Mouse (Mus musculus) cerebral cortex, adult 2 months (tissue): ENCODE measurements around the gene Trhr2.

Source experiments
- WGBS: fragments of 180-500 bp; shearing (Covaris S2); methylation state at CpG from one replicate; pipeline ENCODE4 v1.1.7; 2018; 5-methylcytosine and 5-hydroxymethylcytosine counted together

Trhr2 gene

DNA sequence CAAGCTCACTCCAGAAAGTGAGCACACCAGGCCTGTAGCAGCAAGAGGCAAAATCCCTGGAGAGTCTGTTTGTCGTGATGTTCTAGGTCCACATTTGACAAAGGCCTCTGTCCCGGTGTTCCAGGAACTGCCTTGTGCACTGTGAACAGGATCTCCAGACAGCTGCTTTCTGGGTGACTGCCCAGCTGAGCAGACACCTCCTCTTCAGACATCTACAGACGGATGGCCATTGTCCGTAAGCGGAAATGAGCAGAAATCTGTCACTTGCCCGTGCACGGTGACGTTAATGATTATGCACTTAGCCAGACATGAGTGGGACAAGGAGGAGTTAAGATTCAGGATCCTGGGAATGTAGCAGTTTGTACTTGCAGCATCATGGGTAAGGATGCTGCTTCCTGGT is 6.4 kb downstream of the Trhr2 start:
- WGBS = 61% methylated on average over 8 of the region's 8 CpGs

DNA sequence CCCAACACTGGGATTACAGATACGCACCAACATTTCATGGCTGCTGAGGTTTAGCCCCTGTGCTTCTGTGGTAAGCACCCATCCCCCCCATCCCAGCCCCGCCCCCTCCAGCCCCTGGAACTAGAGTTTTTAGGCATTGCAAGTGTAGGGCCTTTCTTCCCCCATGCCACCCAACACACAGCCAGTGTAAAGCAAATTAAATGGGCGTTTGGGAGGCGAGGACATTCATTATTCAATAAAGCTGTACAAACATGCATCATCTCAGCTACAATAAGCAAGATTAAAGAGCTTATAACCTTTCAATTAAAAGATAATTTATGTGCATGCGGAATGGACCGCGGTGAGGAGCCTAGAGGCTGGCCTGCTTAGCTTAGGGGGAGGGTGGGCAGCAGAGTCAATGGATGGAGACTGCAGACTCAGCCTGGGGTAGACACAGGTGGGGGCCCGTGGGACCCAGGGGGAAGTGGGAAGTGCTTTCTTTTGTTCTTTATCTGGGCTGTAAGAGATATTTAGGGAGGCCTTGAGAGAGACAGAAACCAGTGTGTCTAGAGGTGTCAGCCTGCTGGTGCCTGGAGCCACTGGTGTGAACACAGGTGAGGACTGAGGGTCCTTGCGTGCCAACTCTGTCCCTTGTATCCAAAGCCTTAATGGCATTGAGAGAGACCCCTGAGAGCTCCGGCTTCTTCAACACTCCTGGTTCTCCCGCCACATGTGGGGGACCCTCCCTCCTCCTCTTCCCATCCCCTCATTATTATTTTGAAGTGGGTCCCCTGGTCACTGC is 10.0 kb downstream of the Trhr2 start:
- 60% methylated on average over 11 of the region's 11 CpGs for WGBS

- 74% methylated on average over 15 of the region's 15 CpGs for WGBS
Measured at GRCm38 (mm10) chr8:122349357-122350297, 10.9 kb downstream of the Trhr2 start.

GRCm38 (mm10) chr8:122347811-122348552 is 12.6 kb downstream of the Trhr2 start:
- 35% methylated on average over 5 of the region's 5 CpGs for WGBS

DNA sequence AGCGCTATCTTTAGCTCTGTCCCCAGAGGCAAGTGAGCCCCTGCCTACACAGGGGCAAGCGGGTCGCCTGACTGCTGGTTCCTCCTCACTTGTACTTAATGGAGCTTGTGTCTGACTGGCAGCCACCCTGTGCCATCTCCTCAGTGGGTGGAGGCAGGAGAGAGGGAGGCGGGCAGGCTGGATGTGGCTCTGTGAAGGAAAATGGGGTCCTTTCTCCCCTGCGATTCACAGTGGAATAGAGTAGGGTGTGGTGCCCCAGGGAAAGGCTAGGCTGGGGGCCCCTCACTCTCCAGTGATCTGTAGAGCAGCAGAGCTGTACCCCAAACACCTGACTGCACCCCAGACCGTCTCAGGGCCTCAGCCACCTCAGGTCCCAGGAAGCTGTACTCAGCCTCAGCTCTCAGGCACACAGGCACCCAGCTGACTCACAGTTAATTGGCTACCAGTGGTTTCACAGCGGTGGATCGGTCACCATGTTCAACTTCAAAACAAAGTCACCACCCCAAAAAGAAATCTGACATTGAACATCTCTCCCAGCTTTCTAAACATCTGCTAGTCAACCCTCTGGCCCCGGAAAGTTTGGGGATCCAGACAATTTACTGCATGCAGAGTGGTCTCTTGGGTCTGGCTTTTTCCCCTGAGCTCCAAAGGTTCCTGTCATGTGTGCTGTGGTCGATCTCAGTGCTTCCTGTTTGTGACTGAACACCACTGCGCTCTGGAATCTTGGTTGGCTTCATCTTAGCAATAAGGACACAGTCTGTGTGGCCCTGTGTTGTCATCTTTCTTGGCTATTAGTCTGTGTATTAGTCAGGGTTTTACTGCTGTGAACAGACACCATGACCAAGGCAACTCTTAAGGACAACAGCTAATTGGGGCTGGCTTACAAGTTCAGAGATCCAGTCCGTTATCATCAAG is 15.1 kb downstream of the Trhr2 start:
- 60% methylated on average over 12 of the region's 12 CpGs for WGBS

GRCm38 (mm10) chr8:122344219-122344618 is 16.3 kb downstream of the Trhr2 start:
- WGBS = 9% methylated on average over 2 of the region's 5 CpGs

- under 1% methylated on average over 14 of the region's 14 CpGs for WGBS
Measured at GRCm38 (mm10) chr8:122343758-122344157, 16.8 kb downstream of the Trhr2 start.

DNA sequence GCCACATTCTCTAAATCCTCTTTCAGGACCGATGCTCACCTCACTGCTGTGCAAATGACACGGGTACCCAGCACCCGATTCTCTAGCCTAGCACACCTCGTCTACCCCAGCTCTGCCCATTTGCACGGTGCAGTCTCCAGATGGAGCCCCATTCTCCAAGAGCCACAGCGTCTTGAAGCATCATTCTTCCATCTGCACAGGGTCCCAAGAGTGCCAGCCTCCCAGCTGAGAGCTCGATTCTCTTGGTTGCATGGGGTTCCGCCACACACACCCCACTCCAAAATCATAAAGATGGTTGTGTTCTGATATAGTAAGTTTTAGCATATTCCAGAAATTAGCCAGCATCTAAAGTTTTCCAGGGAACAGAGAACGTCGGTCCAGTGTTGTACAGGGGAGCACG is 17.2 kb downstream of the Trhr2 start:
- 3% methylated on average over 11 of the region's 11 CpGs for WGBS

- WGBS = 3% methylated on average over 9 of the region's 9 CpGs
Measured at GRCm38 (mm10) chr8:122342806-122343209, 17.7 kb downstream of the Trhr2 start.

GRCm38 (mm10) chr8:122342362-122342761 is 18.2 kb downstream of the Trhr2 start:
- 20% methylated on average over 5 of the region's 5 CpGs for WGBS

DNA sequence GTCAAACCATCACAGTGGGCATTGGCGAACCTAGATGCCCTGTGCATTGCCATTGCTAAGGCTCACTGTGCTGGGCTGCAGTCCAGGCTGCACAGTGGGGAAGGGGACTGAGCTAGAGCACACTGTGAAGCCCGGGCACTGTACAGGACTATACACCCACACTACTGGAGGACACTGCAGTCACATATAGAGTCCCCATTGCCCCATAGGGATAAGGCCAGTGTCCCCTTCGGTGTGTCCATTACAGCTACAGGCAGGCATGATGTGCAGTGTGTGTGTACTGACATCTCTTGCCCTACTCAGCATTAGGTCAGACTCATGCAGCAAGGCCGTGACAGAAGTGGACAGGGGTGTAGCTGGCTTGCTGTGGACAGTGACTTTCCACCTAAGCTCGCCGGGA is 18.8 kb downstream of the Trhr2 start:
- 81% methylated on average over 6 of the region's 6 CpGs for WGBS

DNA sequence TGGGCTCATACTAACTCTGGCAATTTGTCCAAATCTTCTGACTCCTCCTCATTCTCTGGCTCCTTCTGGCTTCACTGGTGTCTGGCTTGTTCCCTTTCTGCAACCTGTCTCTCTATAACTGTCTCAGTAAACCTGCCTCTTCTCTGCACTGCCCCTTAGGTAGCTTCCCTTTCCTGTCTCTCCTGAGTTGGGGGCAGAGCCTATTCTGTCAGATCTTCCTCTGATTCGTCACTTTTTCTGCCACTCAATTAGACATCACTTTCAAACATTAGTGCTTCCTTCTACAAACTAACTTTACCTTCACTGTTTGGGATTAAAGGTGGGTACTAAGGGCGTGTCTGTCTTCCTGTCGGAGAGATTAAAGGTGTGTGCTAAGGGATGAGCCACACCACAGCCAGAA is 19.8 kb downstream of the Trhr2 start:
- 91% methylated on average over 3 of the region's 3 CpGs for WGBS

GRCm38 (mm10) chr8:122338852-122339251 is 21.7 kb downstream of the Trhr2 start:
- WGBS = 62% methylated on average over 6 of the region's 6 CpGs

GRCm38 (mm10) chr8:122336251-122336910 is 24.2 kb downstream of the Trhr2 start:
- WGBS = 31% methylated on average over 81 of the region's 81 CpGs

DNA sequence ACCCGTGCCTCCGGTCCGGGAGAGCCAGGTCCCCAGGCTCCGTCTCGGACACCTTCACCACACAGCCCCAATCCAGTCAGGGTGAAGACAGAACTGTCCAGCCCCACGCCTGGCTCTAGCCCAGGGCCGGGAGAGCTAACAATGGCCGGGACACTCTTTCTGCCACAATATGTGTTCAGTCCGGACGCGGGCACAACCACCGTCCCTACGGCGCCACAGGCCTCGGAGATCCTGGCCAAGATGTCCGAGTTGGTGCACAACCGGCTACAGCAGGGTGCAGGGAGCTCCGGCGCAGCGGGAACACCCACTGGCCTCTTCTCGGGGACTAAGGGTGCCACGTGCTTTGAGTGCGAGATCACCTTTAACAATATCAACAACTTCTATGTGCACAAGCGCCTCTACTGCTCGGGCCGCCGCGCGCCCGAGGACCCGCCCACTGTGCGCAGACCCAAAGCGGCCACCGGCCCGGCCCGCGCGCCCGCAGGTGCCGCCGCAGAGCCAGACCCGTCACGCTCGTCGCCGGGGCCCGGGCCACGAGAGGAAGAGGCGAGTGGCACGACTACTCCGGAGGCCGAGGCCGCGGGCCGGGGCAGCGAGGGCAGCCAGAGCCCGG is 24.8 kb downstream of the Trhr2 start:
- 35% methylated on average over 57 of the region's 57 CpGs for WGBS

- whole genome bisulfite sequencing = 91% methylated on average over 13 of the region's 13 CpGs
Measured at GRCm38 (mm10) chr8:122334791-122335490, 25.6 kb downstream of the Trhr2 start.

DNA sequence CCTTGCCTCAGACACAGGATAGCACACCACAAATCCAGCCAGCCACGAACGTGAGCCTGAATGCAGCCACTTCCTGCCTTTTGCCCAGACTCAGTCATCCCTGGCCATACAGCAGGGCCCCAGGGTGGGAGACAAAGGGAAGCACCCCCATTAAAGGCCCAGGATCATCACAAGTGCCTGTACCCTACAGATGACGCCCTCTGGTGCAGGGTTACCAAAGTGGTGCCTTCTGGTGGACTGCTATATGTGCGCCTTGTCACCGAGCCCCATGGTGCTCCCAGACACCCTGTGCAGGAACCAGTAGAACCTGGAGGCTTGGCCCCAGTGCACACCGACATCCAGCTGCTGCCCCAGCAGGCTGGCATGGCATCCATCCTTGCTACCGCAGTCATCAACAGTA is 27.0 kb downstream of the Trhr2 start:
- WGBS = 91% methylated on average over 7 of the region's 7 CpGs

DNA sequence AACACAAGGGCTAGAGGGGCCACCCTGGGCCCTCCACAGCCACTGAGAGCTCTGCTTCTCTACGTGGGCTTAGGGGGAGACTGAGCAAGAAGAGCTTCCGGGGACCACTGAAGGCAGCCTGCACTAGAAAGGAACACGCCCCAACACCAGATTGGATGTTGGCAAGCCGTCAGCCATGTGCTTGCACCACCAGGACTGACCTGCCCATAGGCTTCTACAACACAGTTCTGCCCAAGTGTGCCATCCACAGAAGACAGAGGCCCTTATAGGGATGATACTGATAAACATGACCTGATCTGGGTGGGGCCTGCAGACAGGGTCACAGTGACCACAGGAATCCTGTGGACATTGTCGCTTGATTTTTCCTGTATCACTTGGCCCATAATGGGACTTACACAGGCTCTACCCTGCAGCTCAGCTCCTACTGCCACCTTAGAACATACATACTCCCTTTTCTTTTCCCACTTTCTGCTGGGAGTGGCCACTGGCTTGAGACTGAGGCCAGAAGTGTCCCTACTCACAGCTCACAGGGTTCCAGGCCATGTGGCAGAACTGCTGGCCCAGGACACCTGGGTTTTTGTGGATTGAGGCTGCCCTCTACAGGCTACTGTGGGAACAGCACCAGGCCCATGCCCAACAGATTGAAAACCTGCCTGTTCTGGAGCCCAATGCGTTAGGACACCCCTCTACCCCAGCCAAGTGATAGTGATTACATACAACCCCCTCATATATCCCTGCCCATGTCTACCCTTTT is 27.6 kb downstream of the Trhr2 start:
- 54% methylated on average over 6 of the region's 6 CpGs for WGBS

GRCm38 (mm10) chr8:122331134-122331523 is 29.4 kb downstream of the Trhr2 start:
- 40% methylated on average over 3 of the region's 3 CpGs for WGBS
